Mouse (Mus musculus) heart, embryonic 12.5 days (tissue): ENCODE results near the gene Gm16253. TPM values are rescaled to one million over a fixed set of nuclear protein-coding genes. Genes with fewer than 3 reads are reported as not detected.
A peak's percentile ranks its signal among the peaks of the same experiment; 100 is the strongest.

Experiments
- ATAC-seq: fragments of 200-750 bp; cut with Nextera tagmentation; 2 replicates; pipeline ENCODE4 v1.8.0; 2017; ENCODE audit warnings: moderate TSS enrichment, moderate library complexity; ENCODE audit not compliant: insufficient number of reproducible peaks, low FRiP score
- H3K27ac ChIP-seq: fragments of 300-500 bp; sonication (generic); 2 replicates; pipeline ENCODE4 v1.5.1; 2016; ENCODE audit warnings: mild to moderate bottlenecking, moderate library complexity; ENCODE audit not compliant: poor library complexity, severe bottlenecking
- H3K27me3 ChIP-seq: fragments of 300-500 bp; sonication (generic); replicated peaks from 2 replicates; pipeline ENCODE4 v1.6.1; 2016; ENCODE audit warnings: mild to moderate bottlenecking, moderate library complexity
- H3K36me3 ChIP-seq: fragments of 300-500 bp; sonication (generic); 2 replicates; pipeline ENCODE4 v1.6.1; 2016; ENCODE audit warnings: mild to moderate bottlenecking, moderate library complexity
- H3K4me1 ChIP-seq: fragments of 300-500 bp; sonication (generic); replicated peaks from 2 replicates; pipeline ENCODE4 v1.6.1; 2016; ENCODE audit warnings: mild to moderate bottlenecking
- H3K4me2 ChIP-seq: fragments of 300-500 bp; sonication (generic); 2 replicates; pipeline ENCODE4 v1.6.1; 2016; ENCODE audit warnings: mild to moderate bottlenecking, moderate library complexity
- H3K4me3 ChIP-seq: fragments of 300-500 bp; sonication (generic); 2 replicates; pipeline ENCODE4 v1.5.1; 2016; ENCODE audit warnings: mild to moderate bottlenecking
- H3K9ac ChIP-seq: fragments of 300-500 bp; sonication (generic); 2 replicates; pipeline ENCODE4 v1.6.1; 2016; ENCODE audit warnings: mild to moderate bottlenecking, moderate library complexity
- H3K9me3 ChIP-seq: fragments of 300-500 bp; sonication (generic); replicated peaks from 2 replicates; pipeline ENCODE4 v1.6.1; 2016; ENCODE audit warnings: mild to moderate bottlenecking, moderate library complexity
- WGBS: fragments of 180-500 bp; shearing (Covaris S2); methylation state at CpG from one replicate; pipeline ENCODE4 v1.1.7; 2016; 5-methylcytosine and 5-hydroxymethylcytosine counted together
- polyA plus RNA-seq: library from polyadenylated mRNA; unstranded; fragments of >200 nt; fragmentation: Nextera tagmentation; extraction: Ambion mirVana; gene quantifications from 2 replicates; pipeline ENCODE4 v1.2.1, GENCODE M21; 2016

Gene Gm16253
- polyA plus RNA-seq, 1 experiment from 2014 or later, result 1.6 TPM

DNA sequence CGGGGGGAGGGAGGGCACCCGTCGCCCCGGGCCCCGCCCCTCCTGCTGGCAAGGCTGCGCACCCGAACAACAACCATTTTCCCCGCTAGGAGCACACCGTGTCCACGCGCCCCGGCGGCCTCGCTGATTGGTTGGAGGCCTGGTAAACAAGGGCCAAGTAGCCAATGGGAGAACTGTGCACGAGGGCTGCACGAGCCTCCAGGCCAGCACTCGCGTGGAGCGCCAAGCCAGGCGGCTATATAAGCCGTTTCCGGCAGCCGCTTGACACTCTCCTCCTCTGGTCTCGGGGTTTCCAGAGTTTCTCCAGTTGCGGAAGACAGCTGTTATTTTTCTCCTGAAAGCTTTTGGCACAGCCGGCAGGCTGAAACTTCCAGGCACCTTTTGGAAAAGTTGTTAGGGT lies 19.1 kb upstream of the Gm16253 start, which contains the start of gene Txnip:
Gene Txnip (plus strand): TSS at position 264 of the 400 bp plus-strand sequence.
- Histone ChIP-seq H3K4me2 (peak within 1 kb of the TSS; percentile 92), H3K9me3 (no peaks in the 10 kb centered on the region), H3K36me3 (peaks cover 31% of the 10 kb centered on the region), H3K27me3 (no peaks in the 10 kb centered on the region), H3K9ac (peak within 1 kb of the TSS; percentile 93), H3K4me1 (peaks cover 45% of the 10 kb centered on the region), H3K27ac (peak within 1 kb of the TSS; percentile 97), H3K4me3 (peak within 1 kb of the TSS; percentile 78)
- ATAC-seq, result peak; percentile 99
- 1% methylated on average over 26 of the region's 26 CpGs for WGBS

- peaks cover 31% of the 10 kb centered on the region for H3K36me3 ChIP-seq
- no peaks in the 10 kb centered on the region for H3K9me3 ChIP-seq
- no peak for ATAC-seq
- peak overlapping the region; percentile 78 for H3K4me3 ChIP-seq
- peak overlapping the region; percentile 97 for H3K27ac ChIP-seq
- peaks cover 45% of the 10 kb centered on the region for H3K4me1 ChIP-seq
- under 1% methylated on average over 17 of the region's 17 CpGs for WGBS
- H3K27me3 ChIP-seq, result no peaks in the 10 kb centered on the region
- peak overlapping the region; percentile 93 for H3K9ac ChIP-seq
- peak overlapping the region; percentile 92 for H3K4me2 ChIP-seq
Measured at GRCm38 (mm10) chr3:96558159-96558558, 18.6 kb upstream of the Gm16253 start.

DNA sequence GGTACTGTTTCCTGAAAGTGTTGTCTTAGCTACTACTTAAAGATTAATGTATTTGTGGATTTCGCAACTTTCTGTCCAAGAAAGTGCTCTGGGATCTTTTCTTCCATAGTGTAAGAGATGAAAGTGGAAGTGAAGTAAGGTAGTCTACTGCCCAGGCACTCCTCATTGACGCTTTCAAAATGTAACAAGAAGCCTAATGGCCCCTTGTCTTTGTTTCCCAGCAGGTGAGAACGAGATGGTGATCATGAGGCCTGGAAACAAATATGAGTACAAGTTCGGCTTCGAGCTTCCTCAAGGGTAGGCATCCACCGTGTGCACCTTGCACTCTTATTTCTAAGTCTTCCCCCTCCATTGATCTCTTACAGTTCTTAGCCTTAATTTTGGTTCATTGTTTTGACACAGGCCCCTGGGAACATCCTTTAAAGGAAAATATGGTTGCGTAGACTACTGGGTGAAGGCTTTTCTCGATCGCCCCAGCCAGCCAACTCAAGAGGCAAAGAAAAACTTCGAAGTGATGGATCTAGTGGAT lies 18.1 kb upstream of the Gm16253 start:
- H3K4me1 ChIP-seq, result peaks cover 47% of the 10 kb centered on the region
- 19% methylated on average over 10 of the region's 10 CpGs for WGBS
- H3K9me3 ChIP-seq, result no peaks in the 10 kb centered on the region
- H3K4me2 ChIP-seq, result peak overlapping the region; percentile 92
- H3K27ac ChIP-seq, result peak overlapping the region; percentile 97
- no peaks in the 10 kb centered on the region for H3K27me3 ChIP-seq
- peaks cover 31% of the 10 kb centered on the region for H3K36me3 ChIP-seq
- peak overlapping the region; percentile 93 for H3K9ac ChIP-seq
- H3K4me3 ChIP-seq, result peak overlapping the region; percentile 78
- no peak for ATAC-seq

DNA sequence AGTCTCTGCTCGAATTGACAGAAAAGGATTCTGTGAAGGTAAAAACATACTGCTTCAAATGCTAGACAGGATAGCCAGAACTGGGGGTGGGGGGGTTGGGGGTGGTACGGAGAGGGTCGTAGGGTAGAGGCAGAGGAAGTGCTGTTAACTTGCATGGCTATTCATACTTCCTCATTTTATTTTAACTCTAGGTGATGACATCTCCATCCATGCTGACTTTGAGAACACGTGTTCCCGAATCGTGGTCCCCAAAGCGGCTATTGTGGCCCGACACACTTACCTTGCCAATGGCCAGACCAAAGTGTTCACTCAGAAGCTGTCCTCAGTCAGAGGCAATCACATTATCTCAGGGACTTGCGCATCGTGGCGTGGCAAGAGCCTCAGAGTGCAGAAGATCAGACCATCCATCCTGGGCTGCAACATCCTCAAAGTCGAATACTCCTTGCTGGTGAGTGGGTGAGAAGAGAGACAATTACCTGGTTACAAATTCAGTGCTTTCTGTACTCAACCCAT lies 17.3 kb upstream of the Gm16253 start:
- Histone ChIP-seq H3K4me1 (peaks cover 54% of the 10 kb centered on the region), H3K4me2 (peak overlapping the region; percentile 92), H3K4me3 (peak overlapping the region; percentile 78), H3K27me3 (no peaks in the 10 kb centered on the region), H3K36me3 (peaks cover 31% of the 10 kb centered on the region), H3K27ac (peak overlapping the region; percentile 97), H3K9ac (peak overlapping the region; percentile 93), H3K9me3 (no peaks in the 10 kb centered on the region)
- WGBS, result 28% methylated on average over 12 of the region's 12 CpGs
- ATAC-seq, result no peak

GRCm38 (mm10) chr3:96559911-96560850 lies 16.6 kb upstream of the Gm16253 start:
- Histone ChIP-seq H3K4me2 (peak overlapping the region; percentile 92), H3K27ac (peak overlapping the region; percentile 97), H3K4me3 (peak overlapping the region; percentile 78), H3K9me3 (no peaks in the 10 kb centered on the region), H3K4me1 (peaks cover 52% of the 10 kb centered on the region), H3K27me3 (no peaks in the 10 kb centered on the region), H3K36me3 (peaks cover 31% of the 10 kb centered on the region), H3K9ac (peak overlapping the region; percentile 93)
- ATAC-seq, result no peak
- WGBS, result 59% methylated on average over 23 of the region's 23 CpGs

DNA sequence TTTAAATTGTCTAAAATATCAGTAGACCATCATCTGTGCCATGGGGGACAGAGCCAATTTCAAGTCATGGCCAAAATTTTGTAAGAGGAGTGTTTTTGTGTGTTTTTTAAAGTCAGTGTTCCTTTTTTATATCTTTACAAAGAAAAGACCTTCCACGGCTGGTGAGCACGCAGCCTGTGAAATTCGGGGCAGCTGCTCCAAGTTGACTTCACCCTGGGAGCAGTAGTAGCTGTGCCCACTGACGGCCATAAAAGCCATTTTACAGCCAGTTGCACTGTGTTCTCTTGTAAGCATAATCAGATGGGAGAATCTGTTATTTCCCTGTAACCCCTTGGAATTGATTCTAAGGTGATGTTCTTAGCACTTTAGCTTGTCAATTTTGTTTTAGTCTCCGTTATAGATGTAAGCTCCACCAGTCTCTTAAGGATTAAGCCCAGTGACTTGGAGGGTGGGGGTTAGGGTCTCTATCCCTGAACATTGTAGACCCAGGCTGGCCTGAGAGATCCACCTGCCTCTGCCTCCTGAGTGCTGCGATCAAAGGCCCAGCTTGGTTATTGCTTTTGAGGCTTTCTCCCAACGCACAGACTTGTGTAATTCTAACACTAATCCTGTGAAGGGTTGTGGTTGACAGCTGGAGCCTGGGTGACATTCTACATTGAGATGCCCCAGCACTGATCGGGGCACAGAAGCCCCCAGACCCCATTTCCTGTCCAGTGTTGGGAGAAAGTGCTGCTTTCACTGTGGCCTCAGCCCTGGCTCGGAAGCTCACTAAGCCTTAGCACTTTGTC lies 15.7 kb upstream of the Gm16253 start:
- peak overlapping the region; percentile 92 for H3K4me2 ChIP-seq
- peaks cover 44% of the 10 kb centered on the region for H3K4me1 ChIP-seq
- H3K36me3 ChIP-seq, result peaks cover 31% of the 10 kb centered on the region
- H3K4me3 ChIP-seq, result peak overlapping the region; percentile 78
- H3K27ac ChIP-seq, result peak overlapping the region; percentile 97
- H3K9me3 ChIP-seq, result no peaks in the 10 kb centered on the region
- ATAC-seq, result no peak
- no peaks in the 10 kb centered on the region for H3K27me3 ChIP-seq
- peak overlapping the region; percentile 93 for H3K9ac ChIP-seq
- 79% methylated on average over 9 of the region's 9 CpGs for WGBS

- no peaks in the 10 kb centered on the region for H3K27me3 ChIP-seq
- no peak for ATAC-seq
- peaks cover 39% of the 10 kb centered on the region for H3K4me1 ChIP-seq
- peak overlapping the region; percentile 58; the same call in 1 of the 2 replicates for H3K9ac ChIP-seq
- peak overlapping the region; percentile 92 for H3K4me2 ChIP-seq
- peaks cover 31% of the 10 kb centered on the region for H3K36me3 ChIP-seq
- WGBS, result 54% methylated on average over 10 of the region's 10 CpGs
- no peaks in the 10 kb centered on the region for H3K9me3 ChIP-seq
- H3K4me3 ChIP-seq, result peak overlapping the region; percentile 27
- H3K27ac ChIP-seq, result peak overlapping the region; percentile 97
Measured at GRCm38 (mm10) chr3:96561946-96562681, 14.7 kb upstream of the Gm16253 start.

GRCm38 (mm10) chr3:96563267-96563666 lies 13.5 kb upstream of the Gm16253 start:
- Histone ChIP-seq H3K4me2 (no peak overlapping the region), H3K36me3 (peaks cover 31% of the 10 kb centered on the region), H3K9ac (no peak overlapping the region), H3K4me3 (no peak overlapping the region), H3K27me3 (no peaks in the 10 kb centered on the region), H3K27ac (no peak overlapping the region), H3K9me3 (no peaks in the 10 kb centered on the region), H3K4me1 (peaks cover 39% of the 10 kb centered on the region)
- 90% methylated on average over 8 of the region's 8 CpGs for WGBS
- no peak for ATAC-seq

GRCm38 (mm10) chr3:96563911-96564632 lies 12.7 kb upstream of the Gm16253 start:
- H3K4me1 ChIP-seq, result peaks cover 41% of the 10 kb centered on the region
- no peaks in the 10 kb centered on the region for H3K9me3 ChIP-seq
- H3K4me3 ChIP-seq, result no peak overlapping the region
- H3K36me3 ChIP-seq, result peaks cover 28% of the 10 kb centered on the region
- H3K4me2 ChIP-seq, result peak overlapping the region; percentile 17; the same call in 1 of the 2 replicates
- H3K9ac ChIP-seq, result no peak overlapping the region
- peak overlapping the region; percentile 82 for H3K27ac ChIP-seq
- 46% methylated on average over 10 of the region's 10 CpGs for WGBS
- peak; percentile 60 for ATAC-seq
- H3K27me3 ChIP-seq, result no peaks in the 10 kb centered on the region

GRCm38 (mm10) chr3:96564633-96565032 lies 12.2 kb upstream of the Gm16253 start:
- 56% methylated on average over 7 of the region's 7 CpGs for WGBS
- H3K4me2 ChIP-seq, result peak overlapping the region; percentile 17; the same call in 1 of the 2 replicates
- H3K27me3 ChIP-seq, result no peaks in the 10 kb centered on the region
- no peaks in the 10 kb centered on the region for H3K9me3 ChIP-seq
- peak; percentile 62; the same call in 1 of the 2 replicates for ATAC-seq
- no peak overlapping the region for H3K4me3 ChIP-seq
- peaks cover 23% of the 10 kb centered on the region for H3K36me3 ChIP-seq
- H3K9ac ChIP-seq, result no peak overlapping the region
- H3K4me1 ChIP-seq, result peaks cover 44% of the 10 kb centered on the region
- H3K27ac ChIP-seq, result peak overlapping the region; percentile 82
